ENCODE assay signal across 16 mouse cellular contexts in the genomic region with DNA sequence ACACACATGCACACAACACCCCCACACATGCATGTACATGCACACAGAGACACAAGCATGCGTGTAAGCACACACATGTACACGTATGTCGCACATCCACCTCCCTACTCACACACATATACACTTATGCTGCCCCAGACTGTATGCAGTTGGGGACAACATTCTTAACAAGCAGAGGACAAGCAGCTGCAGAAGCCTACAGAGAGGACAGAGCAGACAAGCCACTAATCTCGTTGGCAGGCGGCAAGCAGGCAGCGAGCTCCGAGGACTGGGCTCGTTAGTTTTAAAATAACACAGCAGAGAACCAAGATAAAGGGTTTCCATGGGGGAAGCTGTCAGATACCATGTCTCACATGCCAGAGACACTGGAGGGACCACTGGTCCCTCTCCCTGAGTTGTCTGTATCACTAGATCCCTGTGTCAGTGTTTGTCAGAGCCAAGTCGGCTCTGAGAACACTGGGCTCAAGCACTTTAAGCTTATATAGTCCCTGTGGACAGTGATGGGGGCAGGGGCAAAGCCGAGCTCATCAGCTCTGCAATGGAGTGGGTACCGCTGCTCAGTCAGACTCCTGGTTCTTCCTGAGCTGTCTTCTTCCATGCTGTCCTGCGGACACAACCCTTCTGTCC.
DNase-seq lines count a peak whose midpoint lies in the region; ATAC-seq lines count a peak whose summit lies in the region.
"Had no signal": no experiment of that assay in that cellular context is flagged by ENCODE, and none has a peak within 500 bp of the region (broad histone marks: within the 10 kb centered on the region; RNA-seq: fewer than 3 reads in every experiment).

No protein-coding gene starts in this region.

- no peaks in the 10 kb centered on the region for H3K36me3 ChIP-seq in megakaryocyte, embryonic 14.5 days (replicated peaks; ENCODE audit: low read length)
- H3K36me3 ChIP-seq in heart, embryonic 15.5 days: no peaks in the 10 kb centered on the region
- H3K36me3 ChIP-seq in midbrain, embryonic 16.5 days (ENCODE audit: control insufficient read depth, insufficient read depth, low read length): no peaks in the 10 kb centered on the region
- H3K36me3 ChIP-seq in liver, embryonic 11.5 days (ENCODE audit: control insufficient read depth, insufficient read depth, low read length): no peaks in the 10 kb centered on the region
- H3K36me3 ChIP-seq in intestine, embryonic 15.5 days: no peaks in the 10 kb centered on the region
- H3K36me3 ChIP-seq: limb, embryonic 10.5 days; liver, embryonic 15.5 days had no signal

- H3K27me3 ChIP-seq in megakaryocyte, embryonic 14.5 days (replicated peaks): no peaks in the 10 kb centered on the region
- peaks cover 9% of the 10 kb centered on the region; the same call in 1 of the 2 replicates for H3K27me3 ChIP-seq in heart, embryonic 15.5 days
- no peaks in the 10 kb centered on the region for H3K27me3 ChIP-seq in midbrain, embryonic 16.5 days (ENCODE audit: control insufficient read depth, insufficient read depth, low read depth, low read length)
- H3K27me3 ChIP-seq in liver, embryonic 11.5 days (replicated peaks; ENCODE audit: control insufficient read depth, insufficient read depth, low read length): no peaks in the 10 kb centered on the region
- no peaks in the 10 kb centered on the region for H3K27me3 ChIP-seq in intestine, embryonic 15.5 days (replicated peaks)
- H3K27me3 ChIP-seq: liver, embryonic 15.5 days had no signal

- H3K4me2 ChIP-seq in heart, embryonic 15.5 days: peak overlapping the region; percentile 44
- no peak overlapping the region; the same call in 1 of the 2 replicates for H3K4me2 ChIP-seq in midbrain, embryonic 16.5 days (ENCODE audit: low read length)
- H3K4me2 ChIP-seq in liver, embryonic 11.5 days: no peak overlapping the region
- H3K4me2 ChIP-seq in intestine, embryonic 15.5 days (replicated peaks): no peak overlapping the region
- H3K4me2 ChIP-seq: liver, embryonic 15.5 days had no signal

- H3K9me3 ChIP-seq in megakaryocyte, embryonic 14.5 days: peaks cover 66% of the 10 kb centered on the region
- no peaks in the 10 kb centered on the region for H3K9me3 ChIP-seq in heart, embryonic 15.5 days (replicated peaks)
- H3K9me3 ChIP-seq in midbrain, embryonic 16.5 days (replicated peaks; ENCODE audit: control insufficient read depth, low read length, poor library complexity, severe bottlenecking): no peaks in the 10 kb centered on the region
- no peaks in the 10 kb centered on the region for H3K9me3 ChIP-seq in liver, embryonic 11.5 days (ENCODE audit: control insufficient read depth, low read length)
- no peaks in the 10 kb centered on the region for H3K9me3 ChIP-seq in intestine, embryonic 15.5 days
- H3K9me3 ChIP-seq: limb, embryonic 10.5 days; liver, embryonic 15.5 days had no signal

- H3K9ac ChIP-seq in heart, embryonic 15.5 days: no peak overlapping the region
- no peak overlapping the region for H3K9ac ChIP-seq in midbrain, embryonic 16.5 days (ENCODE audit: low read depth, low read length)
- H3K9ac ChIP-seq in liver, embryonic 11.5 days (ENCODE audit: low read depth, low read length): no peak overlapping the region
- H3K9ac ChIP-seq in intestine, embryonic 15.5 days: no peak overlapping the region
- H3K9ac ChIP-seq: liver, embryonic 15.5 days had no signal

- 28% methylated on average over 12 of the region's 12 CpGs for WGBS in heart, embryonic 15.5 days
- WGBS in midbrain, embryonic 16.5 days: 52% methylated on average over 12 of the region's 12 CpGs
- 55% methylated on average over 12 of the region's 12 CpGs for WGBS in liver, embryonic 11.5 days
- 60% methylated on average over 12 of the region's 12 CpGs for WGBS in intestine, embryonic 15.5 days

- peak overlapping the region; percentile 52 for H3K27ac ChIP-seq in heart, embryonic 15.5 days
- peak overlapping the region; percentile 70 for H3K27ac ChIP-seq in midbrain, embryonic 16.5 days (ENCODE audit: low read length)
- H3K27ac ChIP-seq in liver, embryonic 11.5 days (ENCODE audit: low read depth, low read length): no peak overlapping the region
- no peak overlapping the region for H3K27ac ChIP-seq in intestine, embryonic 15.5 days
- H3K27ac ChIP-seq: limb, embryonic 10.5 days; liver, embryonic 15.5 days had no signal

- peak overlapping the region; percentile 70 for H3K4me3 ChIP-seq in megakaryocyte, embryonic 14.5 days (replicated peaks)
- H3K4me3 ChIP-seq in heart, embryonic 15.5 days: no peak overlapping the region
- H3K4me3 ChIP-seq in midbrain, embryonic 16.5 days (ENCODE audit: low read depth, low read length): no peak overlapping the region
- H3K4me3 ChIP-seq in liver, embryonic 11.5 days (ENCODE audit: low read depth, low read length): no peak overlapping the region
- H3K4me3 ChIP-seq in intestine, embryonic 15.5 days (replicated peaks): no peak overlapping the region
- H3K4me3 ChIP-seq: limb, embryonic 10.5 days; liver, embryonic 15.5 days had no signal

- peak; percentile 56 for DNase-seq in heart, adult 11 months
- DNase-seq in heart, adult 8-10 months (ENCODE audit: low spot score): no peak
- DNase-seq in liver, embryonic 11.5 days (ENCODE audit: low spot score): no peak
- DNase-seq: adrenal gland, postnatal 36 days; B cell, adult 2 months; kidney, adult 9 months; lung, postnatal 36 days; retina, postnatal 1 day; thymus, adult 2 months had no signal

- H3K4me1 ChIP-seq in megakaryocyte, embryonic 14.5 days: no peaks in the 10 kb centered on the region
- H3K4me1 ChIP-seq in heart, embryonic 15.5 days (replicated peaks): peaks cover 24% of the 10 kb centered on the region
- peaks cover 13% of the 10 kb centered on the region for H3K4me1 ChIP-seq in midbrain, embryonic 16.5 days (ENCODE audit: control insufficient read depth, insufficient read depth, low read length)
- H3K4me1 ChIP-seq in liver, embryonic 11.5 days (replicated peaks; ENCODE audit: control insufficient read depth, insufficient read depth, low read length): no peaks in the 10 kb centered on the region
- no peaks in the 10 kb centered on the region for H3K4me1 ChIP-seq in intestine, embryonic 15.5 days (replicated peaks)
- H3K4me1 ChIP-seq: liver, embryonic 15.5 days had no signal

- ATAC-seq in megakaryocyte, adult 5-6 weeks (ENCODE audit: poor library complexity, severe bottlenecking): no peak
- ATAC-seq in heart, embryonic 15.5 days (replicated peaks; ENCODE audit: insufficient number of reproducible peaks, insufficient read depth, low FRiP score, low read depth): peak; percentile 67; the same call in 1 of the 2 replicates
- no peak for ATAC-seq in midbrain, embryonic 16.5 days
- ATAC-seq in liver, embryonic 11.5 days (replicated peaks; ENCODE audit: low FRiP score): no peak
- no peak for ATAC-seq in intestine, embryonic 15.5 days

Comparison
In these comparisons a context has a peak if more than half of its experiments do, and no peak if none do; other contexts are left out.
1. H3K27ac ChIP-seq: peak in heart, embryonic 15.5 days (single experiment) and midbrain, embryonic 16.5 days (single experiment); none in liver, embryonic 11.5 days (single experiment) and intestine, embryonic 15.5 days (single experiment).